Mouse (Mus musculus) embryo, embryonic 10 days (tissue): ENCODE measurements around the gene Tmco4.

Experiments
- DNase-seq: peaks from one replicate; pipeline ENCODE4 v3.0.0-alpha.2; 2015; ENCODE audit warnings: low spot score

The Tmco4 gene

DNA sequence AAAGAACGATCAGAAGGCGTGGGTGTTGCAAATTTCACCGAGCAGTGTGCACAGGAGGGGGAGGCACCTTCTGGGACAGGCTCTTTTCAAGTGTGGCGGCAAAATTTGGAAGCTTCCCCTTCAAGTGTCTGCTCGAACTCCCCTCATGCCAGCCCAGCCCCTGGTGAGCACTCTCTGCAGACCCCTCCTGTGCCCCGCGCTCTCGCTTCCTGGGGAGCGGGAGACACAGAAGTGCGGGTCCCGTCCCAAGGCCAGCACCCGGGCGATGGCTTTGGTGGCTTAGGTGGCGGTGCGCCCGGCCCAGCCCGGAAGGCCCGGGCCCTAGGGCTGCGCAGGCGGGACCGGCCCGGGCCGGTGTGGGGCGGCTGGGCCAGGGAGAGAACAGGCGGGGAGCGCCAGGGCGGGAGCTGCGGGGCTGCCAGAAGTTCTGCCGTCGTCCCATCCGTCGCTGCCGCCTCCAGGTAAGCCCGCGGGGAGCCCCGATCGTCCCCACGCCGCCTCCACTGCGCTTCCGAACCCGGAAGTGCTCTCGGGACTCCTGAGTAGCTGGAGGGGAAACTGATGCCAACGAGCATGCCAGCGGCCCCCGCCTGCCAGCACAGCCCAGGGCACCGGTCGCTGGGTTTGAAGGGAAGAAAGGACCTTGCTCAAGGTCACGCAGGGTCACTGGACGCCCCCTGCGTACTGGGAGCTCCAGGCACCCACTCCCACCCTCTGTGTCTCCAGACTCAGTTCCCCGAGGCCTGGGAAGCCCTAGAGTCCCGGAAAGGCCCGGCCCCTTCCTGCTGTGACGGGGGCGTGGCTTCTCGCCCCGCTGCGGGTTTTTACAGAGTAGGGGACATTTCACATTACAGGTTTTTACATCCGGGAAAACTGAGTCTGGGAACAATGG, at the start of gene Tmco4:
Gene Tmco4, plus strand, starts transcription at position 62 of the 892 bp plus-strand sequence.
- peak; percentile 54 for DNase-seq

DNA sequence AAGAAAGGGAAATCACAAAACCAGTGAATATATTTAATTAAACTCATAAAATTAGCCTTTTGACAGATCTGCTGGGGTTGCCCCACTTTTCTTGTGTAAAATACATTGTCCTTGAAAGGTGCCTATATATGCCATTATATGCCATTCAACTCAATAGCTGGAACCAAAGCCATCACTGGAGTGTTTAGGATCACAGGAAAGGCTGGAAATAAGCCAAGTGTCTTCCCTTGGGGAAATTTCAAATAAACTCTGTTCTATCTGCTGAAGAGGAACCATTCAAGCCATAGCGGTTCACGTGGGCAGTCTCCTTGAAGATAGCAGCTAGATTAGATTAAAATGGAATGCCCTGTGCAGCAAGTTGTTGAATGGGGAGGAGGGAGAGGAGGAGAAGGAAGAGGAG, 47.1 kb upstream of the Tmco4 start:
- DNase-seq: no peak

DNA sequence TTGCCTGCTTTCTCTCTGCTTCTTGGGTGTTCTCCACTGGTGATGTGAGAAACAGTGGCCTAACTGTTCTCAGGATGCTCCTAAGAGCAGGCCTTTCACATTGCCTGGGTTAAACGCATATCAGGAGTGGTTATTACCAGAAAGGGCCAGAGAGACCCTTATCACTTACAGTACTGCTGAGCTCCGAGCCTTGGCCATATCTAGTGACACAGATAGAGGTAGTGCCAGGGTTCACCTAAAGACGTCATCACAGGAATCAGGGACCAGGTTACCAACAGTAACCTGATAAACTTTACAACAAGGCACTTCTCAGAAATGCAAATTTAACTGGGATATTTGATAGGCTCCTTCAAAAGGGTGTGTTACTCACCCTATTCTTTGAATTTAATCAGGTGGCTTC, 38.8 kb upstream of the Tmco4 start:
- DNase-seq: no peak

DNA sequence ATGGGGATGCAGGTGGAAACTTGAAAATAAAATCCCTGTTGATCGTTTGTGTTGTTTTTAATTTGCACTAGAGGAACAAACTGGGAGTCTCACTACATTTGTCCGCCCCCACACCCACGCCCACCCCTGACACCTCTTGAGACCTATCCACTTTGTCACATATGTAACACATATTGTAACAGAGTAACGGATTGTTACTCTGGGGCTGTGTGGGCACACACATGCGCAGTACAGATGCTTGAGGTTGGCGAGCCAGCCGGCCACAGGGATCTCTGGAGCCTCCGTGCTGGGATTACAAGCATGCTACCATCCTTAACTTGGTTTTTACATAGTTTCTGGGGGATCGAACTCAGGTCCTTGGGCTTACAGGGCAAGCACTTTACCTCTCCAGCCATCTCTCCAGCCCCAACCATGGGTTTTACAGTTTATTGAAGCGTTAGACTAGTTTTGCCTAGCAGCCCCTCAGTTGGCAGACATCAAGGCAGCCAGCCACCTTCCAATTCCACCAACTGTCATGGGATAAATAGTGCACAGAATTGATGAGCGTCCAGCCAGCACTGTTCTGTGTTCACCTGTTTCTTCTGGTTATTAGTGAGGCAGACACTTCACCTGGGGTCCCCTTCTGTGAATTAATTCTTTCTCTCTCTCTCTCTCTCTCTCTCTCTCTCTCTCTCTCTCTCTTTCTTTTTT, 38.1 kb upstream of the Tmco4 start:
- DNase-seq: no peak

DNA sequence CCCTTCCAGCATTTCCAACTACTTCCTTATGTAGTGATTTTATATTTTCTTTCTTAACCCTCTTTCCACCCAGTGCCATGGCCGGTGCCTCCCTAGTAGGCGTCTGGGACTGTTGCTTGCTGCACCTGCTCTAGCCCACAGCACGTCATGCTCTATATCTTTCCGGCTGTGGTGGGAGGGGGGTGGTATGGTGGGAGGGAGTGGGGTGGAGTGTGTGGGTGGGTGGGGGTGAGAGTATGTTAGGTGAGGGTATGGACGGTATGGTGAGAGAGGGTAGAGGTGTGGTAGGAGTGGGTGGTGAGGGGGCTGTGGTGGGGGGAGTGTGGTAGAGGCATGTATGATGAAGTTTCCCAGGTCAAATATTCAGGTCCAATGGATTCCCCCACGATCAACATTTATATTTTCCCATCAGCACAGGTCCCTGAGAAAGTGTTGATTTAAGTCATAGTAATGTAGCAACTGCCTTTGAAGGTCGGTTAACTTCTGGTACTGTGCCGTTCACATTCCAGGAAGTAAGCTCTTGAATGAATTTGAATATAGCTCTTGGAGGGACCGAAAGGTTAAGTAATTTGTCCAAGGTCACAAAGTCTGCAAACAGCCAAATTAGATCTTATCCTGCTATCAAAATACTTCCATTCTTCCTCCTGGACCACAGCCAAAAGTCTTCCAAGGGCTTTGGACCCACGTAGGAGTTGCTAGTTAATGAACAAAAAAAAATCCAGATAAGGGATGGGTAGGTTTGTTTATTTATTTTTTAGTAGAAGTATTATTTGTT, 34.0 kb upstream of the Tmco4 start:
- no peak for DNase-seq

DNA sequence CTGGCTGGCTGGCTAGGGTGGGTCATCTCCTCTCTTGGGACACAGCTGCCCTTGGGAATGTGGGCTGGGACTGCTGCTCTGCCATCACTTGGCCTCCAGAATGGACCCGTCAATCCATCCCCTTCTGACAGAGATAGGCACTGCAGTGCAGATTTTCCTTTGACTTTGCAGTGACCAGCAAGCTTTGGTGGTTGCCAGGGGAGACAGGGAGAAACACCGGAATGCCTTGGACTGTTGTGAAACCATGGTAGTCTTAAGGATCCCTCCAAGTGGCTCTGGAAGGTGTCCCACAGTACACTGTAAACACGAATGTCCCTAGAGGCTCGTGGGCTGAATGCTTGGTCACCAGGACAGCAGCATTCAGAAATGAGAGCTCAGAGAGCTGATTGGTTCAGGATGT, 33.2 kb upstream of the Tmco4 start:
- no peak for DNase-seq

DNA sequence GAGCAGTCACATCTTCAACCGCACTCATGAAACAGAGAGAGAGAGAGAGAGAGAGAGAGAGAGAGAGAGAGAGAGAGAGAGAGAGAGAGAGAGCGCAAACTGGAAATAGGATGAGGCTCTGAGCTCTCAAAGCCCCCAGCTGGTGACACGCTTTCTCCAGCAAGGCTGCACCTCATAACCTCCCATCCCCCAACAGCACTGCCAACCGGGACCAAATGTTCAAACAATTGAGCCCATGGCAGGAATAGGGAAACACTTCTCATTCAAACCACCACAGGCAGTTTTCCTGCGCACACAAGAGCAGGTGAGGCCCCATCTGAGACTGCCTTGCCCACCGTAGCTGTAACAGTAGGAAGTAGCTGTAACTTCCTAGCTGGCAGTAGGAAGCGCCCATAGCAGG, 31.3 kb upstream of the Tmco4 start:
- peak; percentile 21 for DNase-seq

DNA sequence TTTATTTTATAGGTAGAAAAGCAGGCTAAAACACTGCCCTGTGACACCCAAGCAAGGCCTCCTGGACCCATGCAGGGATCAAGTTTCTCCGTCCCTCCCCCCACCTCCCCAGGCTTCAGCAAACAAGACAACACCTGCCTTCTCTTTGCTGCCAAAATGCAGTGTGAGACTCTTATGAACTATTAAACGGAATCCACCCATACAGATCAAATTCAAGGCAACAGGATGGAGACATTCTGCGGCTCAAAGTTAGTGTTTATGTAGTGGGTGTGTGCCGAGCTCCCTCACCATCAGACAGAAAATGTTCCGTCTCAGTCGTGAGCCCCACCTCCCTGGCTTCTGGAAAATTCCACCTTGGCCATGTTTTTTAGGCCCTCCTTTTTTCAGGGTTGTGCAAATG, 30.7 kb upstream of the Tmco4 start:
- DNase-seq: no peak

DNA sequence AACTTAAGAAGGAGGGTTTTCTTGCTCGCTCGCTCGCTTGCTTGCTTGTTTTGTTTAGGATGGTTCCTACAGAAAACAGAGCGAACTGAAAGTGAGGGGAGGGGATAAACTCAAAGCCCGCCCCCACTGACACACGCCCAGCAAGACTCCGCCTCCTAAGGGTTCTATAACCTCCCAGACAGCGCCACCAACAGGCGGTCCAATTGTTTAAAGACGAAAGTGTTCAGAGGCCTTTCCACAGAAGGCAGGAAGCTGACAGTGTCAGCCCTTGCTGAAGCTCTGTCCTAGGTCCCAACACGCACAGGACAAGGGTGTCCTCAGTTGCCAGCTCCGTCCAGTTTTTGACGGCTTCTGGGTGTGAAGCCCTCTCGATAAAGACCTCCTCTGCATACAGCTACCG, 29.0 kb upstream of the Tmco4 start:
- peak; percentile 81 for DNase-seq

DNA sequence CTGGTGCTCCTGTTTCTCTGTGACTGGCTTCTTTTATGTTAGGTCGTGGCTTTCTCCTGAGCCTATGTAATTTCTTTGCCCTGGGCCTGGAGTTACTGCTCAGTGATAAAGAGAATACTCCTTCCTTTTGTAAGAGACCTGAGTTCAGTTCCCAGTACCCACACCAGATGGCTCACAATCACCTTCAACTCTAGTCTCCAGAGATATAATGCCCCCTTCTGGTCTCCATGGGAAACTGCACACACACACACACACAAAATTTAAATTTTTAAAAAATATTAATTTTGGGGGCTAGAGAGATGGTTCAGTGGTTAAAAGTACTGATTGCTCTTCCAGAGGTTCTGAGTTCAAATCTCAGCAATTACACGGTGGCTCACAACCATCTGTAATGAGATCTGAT, 24.4 kb upstream of the Tmco4 start:
- no peak for DNase-seq

DNA sequence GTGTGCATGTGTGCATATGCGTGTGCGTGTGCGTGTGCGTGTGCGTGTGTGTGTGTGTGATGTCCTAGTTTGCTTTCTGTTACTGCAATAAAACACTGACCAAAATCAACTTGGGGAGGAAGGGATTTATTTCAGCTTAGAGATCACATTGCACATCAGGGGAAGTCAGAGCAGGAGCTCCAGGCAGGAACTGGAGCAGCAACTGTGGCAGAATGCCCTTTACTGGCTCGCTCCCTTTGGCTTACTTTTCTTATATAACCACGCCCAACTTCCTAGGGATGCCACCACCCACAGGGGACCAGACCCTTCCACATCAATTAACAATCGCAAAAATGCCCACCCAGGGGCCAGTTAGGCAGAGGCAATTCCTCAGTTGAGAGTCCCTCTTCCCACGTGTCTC, 14.1 kb upstream of the Tmco4 start:
- no peak for DNase-seq

DNA sequence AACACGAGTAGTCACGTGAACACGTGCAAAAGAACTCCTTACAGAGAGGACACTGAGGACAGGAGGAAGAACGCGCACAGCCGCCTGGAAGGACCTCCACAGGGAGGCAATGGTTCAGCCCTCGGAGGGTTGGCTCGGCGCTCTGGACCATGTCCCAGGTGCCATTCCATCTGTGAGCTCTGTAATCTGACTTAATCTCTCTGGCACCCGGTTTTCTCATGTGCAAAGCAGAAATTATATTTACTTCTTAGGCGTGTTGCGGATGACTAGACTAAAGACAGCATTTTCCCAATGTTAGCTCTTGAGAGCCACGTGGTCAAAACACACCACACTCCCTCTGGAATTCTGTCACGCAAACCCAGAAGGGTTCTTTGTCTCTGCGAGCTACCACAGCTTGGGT, 13.6 kb upstream of the Tmco4 start:
- no peak for DNase-seq

DNA sequence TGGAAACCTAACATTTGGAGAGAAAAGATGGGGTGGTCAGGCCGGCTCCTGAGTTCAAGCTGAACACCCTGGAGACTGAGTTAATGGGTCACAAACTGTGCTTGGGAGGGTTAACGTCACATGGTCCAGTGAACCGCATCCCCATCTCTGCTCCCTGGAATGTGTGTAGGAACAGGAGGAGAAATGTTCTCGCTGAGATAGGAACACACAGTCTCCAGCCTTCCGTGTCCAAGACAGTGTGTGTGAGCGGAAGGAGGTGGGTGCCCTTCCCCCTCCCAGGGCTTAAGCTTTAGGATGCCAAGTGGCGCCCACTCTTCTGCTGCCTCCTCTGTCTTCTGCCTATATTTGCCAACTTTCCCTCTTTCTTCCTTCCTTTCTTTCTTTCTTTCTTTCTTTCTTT, 12.8 kb upstream of the Tmco4 start:
- DNase-seq: no peak

DNA sequence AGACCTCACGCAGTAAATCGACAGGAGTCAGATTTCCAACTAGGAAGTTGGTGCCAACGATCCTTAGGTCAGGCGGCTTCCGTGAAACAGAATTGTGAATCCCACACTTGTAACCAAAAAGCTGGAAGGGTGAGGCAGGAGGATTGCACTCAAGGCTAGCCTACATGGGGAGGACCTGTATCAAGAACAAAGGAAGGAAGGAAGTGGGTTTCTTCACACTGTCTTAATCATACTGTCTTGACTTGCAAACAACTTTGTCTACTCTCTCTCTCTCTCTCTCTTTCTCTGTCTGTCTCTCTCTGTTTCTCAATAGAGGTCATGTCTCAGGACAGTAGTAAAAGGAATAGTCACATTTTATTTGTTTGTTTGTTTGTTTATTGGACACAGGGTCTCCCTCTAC, 10.0 kb upstream of the Tmco4 start:
- no peak for DNase-seq

DNA sequence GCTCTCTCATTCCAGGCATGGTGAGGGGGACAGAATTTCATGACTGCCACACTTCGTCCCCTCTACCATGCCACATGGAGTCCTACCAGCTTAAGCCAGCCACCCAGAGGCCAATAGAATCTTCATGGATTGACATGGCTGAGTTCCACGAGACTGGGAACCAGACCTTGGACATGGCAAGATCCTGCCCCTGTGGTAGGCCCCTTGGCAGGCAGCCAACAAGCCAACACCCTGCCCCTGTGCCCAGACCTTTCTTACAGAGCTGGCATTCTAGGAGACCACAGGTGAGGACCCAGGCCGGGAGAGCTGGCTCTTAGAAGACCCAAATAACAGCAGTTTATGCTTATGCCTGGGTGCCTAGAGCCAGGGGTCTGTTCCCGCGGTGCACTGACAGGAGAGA, 6.8 kb upstream of the Tmco4 start:
- no peak for DNase-seq

DNA sequence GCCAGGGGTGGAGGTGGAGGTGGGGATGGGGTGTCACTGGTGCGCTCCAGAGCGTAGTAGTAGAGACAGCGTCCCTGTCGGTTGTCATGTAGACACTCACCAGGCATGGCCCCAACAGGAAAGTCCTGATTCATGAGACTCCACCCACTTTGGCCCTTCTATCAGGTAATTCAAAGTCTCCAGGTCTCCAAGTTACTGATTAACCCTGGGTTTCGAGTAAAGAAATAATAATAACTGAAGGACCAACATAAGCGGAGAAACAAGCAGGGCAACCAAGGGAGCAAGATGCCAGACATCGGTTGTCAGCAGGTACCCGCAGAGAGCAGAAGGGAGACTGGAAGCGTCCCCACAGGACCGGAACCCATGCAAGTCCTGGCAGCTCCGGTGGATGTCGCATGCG, 5.8 kb upstream of the Tmco4 start, which contains the start of gene Rnf186:
Gene Rnf186, plus strand, starts transcription at position 247 of the 400 bp plus-strand sequence.
- DNase-seq: no peak

DNA sequence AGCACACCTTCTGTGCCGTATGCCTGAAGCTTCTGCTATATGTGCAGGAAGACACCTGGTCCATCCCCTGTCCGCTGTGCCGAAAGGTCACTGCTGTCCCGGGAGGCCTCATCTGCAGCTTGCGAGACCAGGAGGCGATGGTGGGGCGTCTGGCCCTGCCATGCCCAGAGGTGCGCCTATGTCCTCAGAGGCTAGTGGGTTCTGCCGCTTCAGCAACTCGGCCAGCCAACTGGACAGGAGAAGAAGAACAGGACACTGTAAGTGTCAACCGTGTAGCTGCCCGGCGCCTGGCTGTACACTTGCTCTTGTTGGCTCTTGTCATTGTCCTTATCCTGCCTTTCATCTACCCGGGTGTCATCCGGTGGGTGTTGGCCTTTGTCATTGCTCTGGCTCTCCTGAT, 5.2 kb upstream of the Tmco4 start:
- no peak for DNase-seq

DNA sequence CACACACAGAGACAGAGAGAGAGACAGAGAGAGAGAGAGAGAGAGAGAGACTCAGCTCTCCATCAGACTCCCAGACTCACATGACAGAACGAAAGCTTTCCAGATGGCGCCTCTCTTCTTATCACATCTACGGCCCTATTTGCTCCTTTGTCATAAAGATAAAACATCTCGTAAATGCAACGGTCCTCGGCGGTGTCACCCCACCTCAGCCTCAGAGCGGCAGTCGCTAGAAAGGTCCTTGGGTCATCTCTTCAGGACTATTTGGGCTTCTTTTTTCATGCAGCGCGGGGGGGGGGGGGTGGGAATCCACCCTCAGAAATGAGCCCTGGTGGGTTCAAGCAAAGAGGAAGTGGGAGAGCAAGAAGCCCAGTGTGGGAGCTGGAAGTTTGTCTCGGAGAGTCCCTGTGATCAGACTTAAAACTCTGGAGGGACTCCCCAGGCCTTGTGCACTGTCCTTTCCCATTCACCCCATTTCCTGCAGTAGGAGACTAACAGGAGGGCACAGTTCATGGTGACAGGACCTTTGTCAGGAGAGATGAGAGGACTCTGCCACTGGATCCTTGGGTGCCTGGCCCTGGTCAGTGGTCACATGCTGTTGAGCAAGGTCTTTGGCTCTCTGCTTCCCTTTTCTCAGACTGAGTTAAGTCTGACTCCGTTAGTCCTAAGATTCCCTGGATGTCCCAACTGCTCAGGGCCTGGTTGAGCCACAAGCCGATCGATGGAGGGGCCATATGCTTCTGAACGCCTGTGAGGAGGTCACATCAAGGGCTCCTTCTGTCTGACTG, 3.7 kb upstream of the Tmco4 start:
- no peak for DNase-seq

DNA sequence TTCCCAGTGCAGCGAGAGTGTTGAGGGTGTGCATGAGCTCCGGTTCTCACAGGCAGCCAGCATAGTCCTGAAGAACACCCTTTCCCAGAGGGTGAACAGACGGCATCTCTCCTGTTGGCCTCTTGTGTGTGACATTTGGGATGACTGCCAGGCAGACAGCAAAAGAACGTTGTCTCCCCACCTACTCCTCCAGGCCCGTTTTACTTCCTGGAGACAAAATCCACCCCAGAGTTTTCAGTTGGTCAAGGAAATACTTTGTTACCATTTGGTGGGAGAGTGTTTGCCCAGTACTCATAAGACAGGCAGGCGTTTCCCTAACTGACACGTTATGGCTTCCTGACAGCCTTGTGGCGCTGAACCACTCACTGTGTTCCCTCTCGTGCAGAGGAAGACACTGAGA, 3.0 kb upstream of the Tmco4 start:
- no peak for DNase-seq

DNA sequence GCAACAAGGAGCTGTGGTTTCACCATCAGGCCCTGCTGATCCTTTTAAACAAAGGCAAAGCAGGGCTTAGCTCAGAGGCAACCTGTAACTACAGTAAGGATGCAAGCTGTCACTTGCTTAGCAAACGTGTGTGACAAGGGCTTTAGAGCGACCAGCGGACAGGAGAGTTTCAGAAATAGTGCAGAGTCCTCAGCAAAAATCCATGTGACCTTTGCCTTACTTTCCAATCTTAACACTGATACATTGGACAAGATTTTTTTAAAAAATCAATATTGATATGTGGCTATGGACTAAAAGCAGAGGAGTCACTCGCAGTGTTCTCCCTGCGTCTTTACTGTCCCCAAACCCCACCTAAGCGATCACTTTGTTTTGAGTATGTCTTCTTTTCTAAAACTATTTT, 1.3 kb upstream of the Tmco4 start:
- DNase-seq: no peak

DNA sequence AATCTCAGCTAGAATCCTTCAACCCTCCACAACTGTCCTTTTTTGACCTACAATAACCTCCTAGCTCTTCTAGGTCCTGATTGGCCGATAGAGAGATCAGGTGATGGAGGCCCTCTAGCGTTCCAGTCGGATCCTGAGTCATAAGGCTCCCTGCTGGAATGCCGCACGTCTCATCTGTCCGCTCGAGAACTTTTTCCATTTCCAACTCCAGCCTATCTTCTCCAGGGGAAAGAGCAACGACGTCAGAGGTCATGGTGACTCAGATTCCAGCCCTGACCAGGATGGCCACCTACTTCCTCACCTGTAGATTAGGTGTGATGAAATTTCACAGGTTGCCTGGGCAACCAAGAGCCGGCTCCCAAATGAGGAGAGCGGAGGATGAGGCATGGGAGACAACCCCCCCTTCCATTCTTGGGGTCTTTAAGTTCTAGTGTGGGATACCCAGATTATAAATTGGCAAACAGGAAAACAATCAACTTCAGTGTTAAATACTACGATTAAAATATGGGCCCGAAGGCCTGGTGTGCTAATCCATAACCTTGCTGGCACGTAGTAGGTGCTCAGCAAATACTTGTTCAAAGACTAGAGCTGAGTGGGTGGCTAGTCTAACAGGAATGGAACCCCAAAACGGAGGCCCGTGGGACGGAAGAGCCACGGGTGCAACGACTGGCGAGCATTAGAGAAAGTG, 405 bp upstream of the Tmco4 start:
- DNase-seq: peak; percentile 82
